Mouse (Mus musculus) MEL (cell line): ENCODE results near the gene Pold4.

Source experiments
- BHLHE40 ChIP-seq: IDR thresholded peaks from 2 replicates; pipeline ENCODE4 v1.6.1; 2012; ENCODE audit warnings: low read depth, mild to moderate bottlenecking, inconsistent platforms, low read length, improper control_type of control experiment, borderline replicate concordance
- CTCF ChIP-seq, 3 experiments: IDR thresholded peaks in 2 of 3; conservative IDR thresholded peaks in 1 of 3; 2 replicates each; pipeline ENCODE4 v1.5.1; 2011 to 2012; ENCODE audit warnings: low read length in 3 of 3, low read depth in 2 of 3, mild to moderate bottlenecking in 2 of 3, improper control_type of control experiment in 1 of 3, inconsistent platforms in 1 of 3, mixed read lengths in 1 of 3, moderate library complexity in 1 of 3; ENCODE audit not compliant: control insufficient read depth in 1 of 3, insufficient read depth in 1 of 3, poor library complexity in 1 of 3, severe bottlenecking in 1 of 3
- EP300 ChIP-seq, 2 experiments: IDR thresholded peaks; 2 replicates each; pipeline ENCODE4 v1.6.1; 2011; ENCODE audit warnings: improper control_type of control experiment in 2 of 2, low read length in 2 of 2, low read depth in 1 of 2, mild to moderate bottlenecking in 1 of 2
- MAFK ChIP-seq: IDR thresholded peaks from 2 replicates; pipeline ENCODE4 v1.6.1; 2011; ENCODE audit warnings: low read depth, mild to moderate bottlenecking, low read length, improper control_type of control experiment, borderline replicate concordance
- MXI1 ChIP-seq: IDR thresholded peaks from 2 replicates; pipeline ENCODE4 v1.6.1; 2011; ENCODE audit warnings: mild to moderate bottlenecking, low read depth, low read length, improper control_type of control experiment
- SIN3A ChIP-seq: IDR thresholded peaks from 2 replicates; pipeline ENCODE4 v1.6.1; 2012; ENCODE audit warnings: low read length, improper control_type of control experiment, inconsistent platforms
- UBTF ChIP-seq: IDR thresholded peaks from 2 replicates; pipeline ENCODE4 v1.6.1; 2012; ENCODE audit warnings: low read depth, mild to moderate bottlenecking, inconsistent platforms, low read length, improper control_type of control experiment, moderate library complexity, borderline replicate concordance; ENCODE audit not compliant: insufficient read depth
- USF1 ChIP-seq: IDR thresholded peaks from 2 replicates; pipeline ENCODE4 v1.6.1; 2014; ENCODE audit warnings: low read depth, mild to moderate bottlenecking, inconsistent platforms, low read length, improper control_type of control experiment, moderate library complexity
- ZKSCAN1 ChIP-seq: IDR thresholded peaks from 2 replicates; pipeline ENCODE4 v1.6.1; 2012; ENCODE audit warnings: low read depth, mild to moderate bottlenecking, inconsistent platforms, low read length, improper control_type of control experiment, moderate library complexity
- ZNF384 ChIP-seq: IDR thresholded peaks from 2 replicates; pipeline ENCODE4 v1.6.1; 2012; ENCODE audit warnings: low read depth, mild to moderate bottlenecking, inconsistent platforms, low read length, improper control_type of control experiment

- TF ChIP-seq MXI1 (no peak), ZNF384 (no peak), MAFK (no peak), UBTF (no peak), ZKSCAN1 (no peak), SIN3A (no peak), EP300 (IDR thresholded peaks at IDR 0.05; ENCODE audit: low read depth in 1 of 2, low read length in 2 of 2) (no peak), BHLHE40 (no peak), CTCF (IDR thresholded peaks at IDR 0.05 in 2 of 3, conservative IDR thresholded peaks at IDR 0.05 in 1 of 3; ENCODE audit: control insufficient read depth in 1 of 3, insufficient read depth in 1 of 3, low read depth in 2 of 3, low read length in 3 of 3, poor library complexity in 1 of 3, severe bottlenecking in 1 of 3) (no peak), USF1 (no peak)
These were observed 14.6 kb upstream of the Pold4 start for GRCm38 (mm10) chr19:4217140-4217539.
